Mouse (Mus musculus): ENCODE results near the gene Rnf149.
A peak's percentile ranks its signal among the peaks of the same experiment; 100 is the strongest.
"Not testable (repeated sequence)": the region's sequence is repeated elsewhere in the genome, so short reads cannot be mapped to it uniquely, and the experiment has no call there.

Gene Rnf149

DNA sequence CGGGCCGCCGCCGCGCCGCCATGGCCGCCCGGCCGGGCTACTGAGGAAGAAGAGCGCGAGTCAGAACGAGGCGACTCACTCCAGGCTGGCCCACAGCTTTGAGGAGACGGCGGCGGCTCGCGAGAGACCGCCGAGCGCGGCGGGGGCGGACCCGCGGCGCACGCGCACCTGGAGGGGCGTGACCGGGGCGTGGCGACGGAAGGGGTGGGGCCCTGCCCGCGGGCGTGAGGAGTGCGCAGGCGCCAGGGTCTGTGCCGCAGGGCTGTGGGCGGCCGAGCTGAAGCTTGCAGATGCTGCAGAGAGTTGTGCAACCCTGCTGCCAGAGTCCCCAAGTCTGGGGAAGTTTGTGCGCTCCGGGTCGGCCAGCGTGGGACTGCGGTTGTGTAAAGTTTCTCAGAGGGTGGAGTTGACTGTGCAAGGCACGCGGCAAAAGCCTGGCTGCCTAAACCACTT is at the start of gene Rnf149:
Rnf149 (minus strand) TSS at position 153 of the 453 bp plus-strand sequence.
- peak; percentile 97 for DNase-seq (ENCODE audit: low spot score)

DNA sequence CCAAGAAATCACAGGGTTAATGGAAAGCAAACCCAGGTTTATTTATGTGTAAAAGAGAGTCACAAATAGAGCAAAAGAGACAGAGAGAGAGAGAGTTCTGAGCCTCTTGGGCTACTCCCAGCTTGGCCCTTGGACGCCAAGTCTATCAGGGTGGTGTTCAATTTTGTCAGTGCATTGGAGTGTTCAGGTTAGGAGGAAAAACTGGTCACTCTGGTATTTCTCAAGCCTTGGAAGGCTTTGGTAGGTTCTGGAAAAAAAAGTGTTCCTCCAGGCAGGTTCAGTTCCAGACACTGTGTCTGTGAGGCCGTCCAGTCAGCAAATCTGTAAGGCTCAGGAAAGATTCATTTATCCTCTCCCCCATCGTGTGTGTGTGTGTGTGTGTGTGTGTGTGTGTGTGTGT is 48.3 kb upstream of the Rnf149 start:
- no peak for DNase-seq (ENCODE audit: low spot score)

DNA sequence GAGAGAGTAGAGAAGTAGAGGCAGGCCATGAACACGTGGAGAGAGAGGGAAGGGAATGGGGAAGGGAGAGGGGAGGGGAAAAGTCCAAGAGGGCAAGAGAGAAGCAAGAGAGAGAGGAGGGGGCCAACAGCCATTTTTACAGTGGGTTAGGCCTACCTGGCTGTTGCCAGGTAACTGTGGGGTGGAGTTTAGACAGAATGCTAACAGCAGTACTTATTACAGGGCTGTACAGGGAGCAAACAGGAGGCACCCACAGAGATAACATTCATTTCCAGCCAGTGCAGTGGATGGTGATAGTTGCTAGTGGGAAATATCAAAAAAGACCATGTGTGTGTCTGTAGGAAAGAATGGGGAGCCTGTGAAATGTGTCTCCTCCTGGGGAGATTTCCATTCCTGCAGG is 46.5 kb upstream of the Rnf149 start:
- DNase-seq (ENCODE audit: low spot score), result no peak

DNA sequence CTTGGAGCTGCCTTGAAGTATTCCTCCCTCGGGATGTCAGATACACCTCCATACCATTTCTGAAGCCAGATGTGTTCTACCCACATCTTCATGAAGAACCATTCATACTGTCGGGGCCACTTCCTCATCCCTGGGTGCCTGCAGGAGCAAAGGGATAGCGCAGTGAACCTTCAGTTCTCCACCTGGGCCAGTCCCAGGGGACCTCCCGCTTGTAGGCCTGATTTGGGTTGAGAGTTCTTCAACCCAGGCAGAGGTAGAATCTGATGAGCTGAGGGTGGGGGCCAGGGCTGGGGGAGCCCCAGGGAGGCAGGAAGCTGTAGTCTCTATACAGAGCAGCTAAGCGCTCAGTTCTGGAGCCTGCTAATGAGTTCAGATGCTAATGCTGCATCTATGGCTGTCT is 45.9 kb upstream of the Rnf149 start:
- no peak for DNase-seq (ENCODE audit: low spot score)

DNA sequence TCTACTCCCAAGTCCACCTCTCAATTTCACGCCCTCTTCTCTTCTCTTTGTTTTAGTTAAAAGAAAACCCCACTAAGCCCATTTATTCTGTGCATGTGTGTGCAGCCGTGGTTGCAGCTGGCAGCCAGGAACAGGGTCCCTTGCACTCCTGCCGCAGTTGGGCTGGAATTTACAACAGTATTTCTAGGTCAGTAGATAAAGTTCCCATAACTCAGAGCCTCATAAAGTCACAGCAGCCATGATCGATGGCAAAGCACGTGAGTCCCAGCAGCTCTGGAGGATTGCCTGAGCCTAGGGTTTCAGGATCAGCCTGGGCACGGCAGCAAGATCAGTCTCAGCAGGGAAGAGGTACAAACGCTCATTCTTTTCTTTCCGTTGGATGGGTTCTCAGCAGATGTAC is 41.3 kb upstream of the Rnf149 start:
- no peak for DNase-seq (ENCODE audit: low spot score)

DNA sequence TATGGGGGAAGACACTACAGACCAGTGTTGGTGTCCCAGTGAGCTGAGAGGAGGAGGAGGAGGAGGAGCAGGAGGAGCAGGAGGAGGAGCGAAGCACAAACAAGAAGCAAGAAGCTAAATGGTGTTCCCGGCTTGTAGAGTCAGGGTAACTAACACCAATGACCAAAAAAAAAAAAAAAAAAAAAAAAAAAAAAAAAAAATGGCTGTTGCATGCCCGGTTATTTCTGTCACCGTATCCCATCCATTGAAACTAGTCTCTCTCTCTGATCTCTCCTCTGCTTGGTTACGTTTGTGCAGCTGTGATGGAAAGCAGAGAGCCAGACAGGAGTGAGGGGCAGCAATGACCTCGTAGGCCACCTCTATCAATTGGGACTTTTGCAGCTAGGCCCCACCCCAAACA is 38.3 kb upstream of the Rnf149 start:
- DNase-seq (ENCODE audit: low spot score), result no peak

DNA sequence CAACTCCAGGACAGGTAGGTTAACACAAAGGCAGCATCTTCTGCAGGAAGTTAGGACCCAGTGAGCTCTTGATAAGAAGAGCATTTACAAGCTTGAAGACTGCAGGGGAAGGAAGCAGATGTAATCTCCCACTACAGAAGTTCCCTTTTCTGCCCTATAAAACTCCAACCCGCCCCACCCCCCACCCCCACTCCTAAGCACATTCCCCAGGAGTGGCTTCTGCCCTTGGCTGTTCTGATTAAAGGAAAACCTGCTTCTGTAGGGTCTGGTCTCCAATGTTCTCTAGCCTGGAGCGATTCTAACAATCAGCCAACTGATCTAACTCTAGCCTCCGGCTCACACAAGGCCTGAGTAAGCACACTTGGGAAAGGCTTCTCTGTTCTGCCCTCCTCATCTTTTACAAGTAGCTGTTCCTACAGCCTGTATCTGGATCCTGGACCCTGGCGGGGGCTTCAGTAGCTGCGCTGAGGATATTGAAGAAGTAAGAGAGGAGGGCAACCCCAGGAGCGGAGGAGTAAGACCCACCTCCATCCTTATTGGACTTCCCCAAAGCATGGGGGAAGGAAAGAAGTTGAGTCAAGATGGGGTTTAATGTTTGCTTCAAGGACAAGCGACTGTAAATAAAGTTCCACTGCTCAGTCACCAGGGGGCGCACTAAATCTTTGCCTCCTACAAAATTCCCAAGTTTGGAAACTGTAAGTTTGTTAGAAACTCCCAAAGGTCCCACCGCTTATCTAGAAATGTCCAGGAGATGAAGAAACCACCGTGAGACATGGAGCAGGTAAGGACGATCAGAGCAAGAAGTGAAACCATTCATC is 37.5 kb upstream of the Rnf149 start:
- peak; percentile 42 for DNase-seq (ENCODE audit: low spot score)

DNA sequence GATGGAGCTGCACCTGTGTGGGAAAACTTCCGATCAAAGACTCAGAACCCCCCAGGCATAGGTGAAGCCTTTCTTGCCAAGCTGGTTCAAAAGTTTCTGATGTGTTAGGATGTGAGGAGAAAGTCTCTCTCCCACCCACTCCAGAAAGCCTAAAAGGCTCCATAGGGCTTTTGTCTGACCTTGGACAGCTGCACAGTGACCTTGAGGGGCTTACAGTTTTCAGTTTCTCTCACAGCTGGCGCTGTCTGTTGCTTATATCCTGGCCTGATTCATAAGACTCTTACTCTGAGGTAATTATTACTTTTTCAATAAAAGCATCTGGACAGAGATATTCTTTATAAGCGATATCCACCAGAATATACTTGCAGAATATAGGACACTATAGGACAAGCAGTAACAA is 35.9 kb upstream of the Rnf149 start:
- DNase-seq (ENCODE audit: low spot score), result no peak

DNA sequence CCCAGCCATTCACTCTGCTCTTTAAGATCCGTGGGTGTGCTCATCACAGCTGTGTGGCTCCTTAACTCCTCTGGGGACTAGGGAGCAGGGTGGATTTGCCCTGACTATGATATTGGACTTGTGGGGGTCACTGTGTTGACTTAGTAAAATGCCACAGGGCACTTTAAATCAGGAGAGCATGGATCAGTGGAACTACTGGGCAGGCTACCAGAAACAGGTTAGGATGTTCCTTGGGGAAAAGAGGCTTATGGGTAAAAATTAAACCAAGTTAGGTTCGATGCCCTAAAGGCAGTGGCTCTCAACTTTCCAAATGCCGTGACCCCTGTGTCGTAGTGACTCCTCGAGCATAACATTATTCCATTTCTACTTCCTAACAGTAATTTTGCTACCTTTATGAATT is 35.3 kb upstream of the Rnf149 start:
- no peak for DNase-seq (ENCODE audit: low spot score)

DNA sequence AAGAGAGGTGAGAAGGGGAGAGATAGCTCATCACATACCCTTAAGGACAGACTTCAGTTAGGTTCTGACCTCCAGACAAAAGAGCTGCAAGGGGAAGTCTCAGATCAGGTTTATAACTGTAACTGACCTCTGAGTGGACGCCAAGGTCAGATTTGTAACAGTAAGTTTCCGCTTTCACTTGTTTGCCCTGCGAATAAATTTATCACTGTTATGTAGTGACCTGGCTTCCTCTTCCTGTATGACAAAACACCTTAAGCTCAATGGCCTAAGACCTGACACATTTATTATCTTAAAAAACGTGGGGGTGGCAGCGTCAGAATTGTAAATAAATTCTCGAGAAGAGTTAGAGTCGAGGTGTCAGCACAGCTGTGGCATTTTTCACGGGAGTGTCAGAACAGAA is 31.3 kb upstream of the Rnf149 start:
- no peak for DNase-seq (ENCODE audit: low spot score)

DNA sequence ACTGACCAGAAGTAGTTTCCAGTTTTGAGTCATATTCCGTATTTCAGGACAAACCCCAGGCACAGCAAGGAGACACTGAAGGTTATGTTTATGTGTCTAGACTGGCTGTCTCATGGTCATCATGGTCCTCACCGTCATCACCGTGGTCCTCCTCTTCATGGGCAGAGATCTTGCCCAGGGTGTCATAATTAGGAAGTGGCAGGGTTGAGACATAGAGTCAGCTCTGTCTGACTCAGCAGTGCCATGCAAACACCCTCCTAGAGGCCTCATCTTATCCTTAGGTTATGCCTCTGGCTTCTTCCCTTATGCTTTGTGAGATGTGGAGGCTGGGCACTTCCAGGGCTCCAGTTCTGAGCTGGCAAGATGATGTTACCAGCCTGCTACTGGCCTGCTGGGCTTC is 25.3 kb upstream of the Rnf149 start:
- DNase-seq (ENCODE audit: low spot score), result no peak

DNA sequence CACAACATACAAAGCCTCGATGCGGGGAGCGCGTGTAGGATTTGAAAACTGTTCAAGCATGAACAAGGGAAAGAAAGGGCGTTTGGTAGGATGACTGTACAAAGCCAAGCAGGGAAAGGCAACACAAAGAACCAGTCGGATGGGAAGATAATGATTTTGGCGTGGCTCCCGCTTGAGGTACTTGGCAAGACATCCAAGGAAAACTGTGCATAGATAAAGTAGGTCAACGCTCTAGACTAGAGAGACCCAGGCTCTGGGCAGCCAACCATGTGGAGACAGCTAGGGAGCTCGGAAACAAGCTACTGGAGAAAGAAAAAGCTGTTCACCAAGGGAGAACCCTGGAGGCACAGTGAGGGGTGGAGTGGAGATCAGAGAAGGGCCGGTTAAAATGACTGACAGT is 21.5 kb upstream of the Rnf149 start:
- DNase-seq (ENCODE audit: low spot score), result no peak

DNA sequence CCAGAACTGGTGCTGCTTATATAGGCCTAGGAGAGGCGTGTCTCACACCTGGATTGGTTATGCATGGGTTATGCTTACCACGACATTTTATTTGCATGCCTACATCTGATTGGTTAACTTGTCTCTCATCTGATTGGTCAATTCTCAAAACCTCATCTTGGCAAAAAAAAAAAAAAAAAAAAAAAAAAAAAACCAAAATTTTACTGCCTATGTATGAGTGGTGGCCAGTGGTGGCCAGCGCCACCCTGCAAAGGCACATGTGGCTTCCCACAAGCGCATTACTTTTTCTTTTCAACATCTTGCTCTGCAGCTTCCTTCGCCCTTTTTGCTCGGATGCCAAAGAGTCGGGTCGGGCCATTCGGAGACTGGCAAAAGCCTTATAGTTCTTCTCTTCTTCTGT is 19.9 kb upstream of the Rnf149 start:
- DNase-seq (ENCODE audit: low spot score), result not testable (repeated sequence)

DNA sequence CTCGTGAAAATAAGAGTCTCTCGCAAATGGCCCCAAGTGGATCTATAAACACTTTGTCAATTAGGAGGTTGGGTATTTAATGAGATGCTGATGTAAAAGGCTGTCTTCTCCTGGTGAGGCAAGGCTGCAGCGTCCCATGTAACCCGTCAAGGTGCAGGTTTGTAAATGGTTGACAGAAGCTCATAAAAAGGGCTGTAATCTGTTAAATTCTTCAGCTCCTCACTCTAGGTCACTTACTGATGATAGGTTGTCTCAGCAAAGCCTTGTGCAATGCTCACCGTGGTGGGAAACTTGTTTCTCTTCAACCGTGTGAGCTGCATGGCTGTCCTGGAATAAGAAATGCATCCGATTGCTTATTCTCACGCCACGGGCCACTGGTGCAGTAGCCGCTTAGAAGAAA is 16.6 kb upstream of the Rnf149 start:
- no peak for DNase-seq (ENCODE audit: low spot score)

DNA sequence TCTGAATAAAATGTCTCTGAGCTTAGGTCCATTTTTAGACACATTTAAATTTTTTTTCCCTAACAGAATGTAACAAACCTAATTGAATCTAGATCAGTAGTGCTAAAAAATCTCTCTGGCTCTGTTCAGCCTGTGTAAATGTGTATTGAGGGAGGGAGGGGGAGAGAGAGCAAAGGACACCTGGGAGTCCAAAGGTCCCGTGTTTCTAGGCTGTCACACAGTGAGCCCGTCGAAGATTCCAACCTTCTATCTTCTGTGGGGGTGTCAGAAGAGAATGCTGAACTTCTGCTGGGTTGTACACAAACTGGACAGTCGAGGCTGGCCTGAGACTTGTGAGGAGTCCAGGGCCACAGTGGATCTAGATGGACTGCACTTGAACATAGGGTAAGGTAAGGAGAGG is 14.9 kb upstream of the Rnf149 start:
- DNase-seq (ENCODE audit: low spot score), result no peak

DNA sequence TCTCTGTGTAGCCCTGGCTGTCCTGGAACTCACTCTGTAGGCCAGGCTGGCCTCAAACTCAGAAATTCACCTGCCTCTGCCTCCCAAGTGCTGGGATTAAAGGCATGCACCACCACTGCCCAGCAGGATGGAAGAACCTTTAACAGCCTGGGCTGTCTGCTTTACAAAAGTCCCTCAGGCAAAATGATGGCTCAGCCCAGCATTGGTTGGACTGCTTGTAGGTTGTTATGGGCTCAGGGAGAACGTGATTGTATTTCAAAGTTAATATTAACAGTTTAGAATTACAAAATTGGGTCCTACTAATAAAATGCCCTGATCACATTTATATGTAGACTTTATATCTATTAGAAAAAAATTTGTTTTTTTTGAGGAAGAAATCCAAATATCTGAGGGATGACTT is 14.4 kb upstream of the Rnf149 start:
- not testable (repeated sequence) for DNase-seq (ENCODE audit: low spot score)

DNA sequence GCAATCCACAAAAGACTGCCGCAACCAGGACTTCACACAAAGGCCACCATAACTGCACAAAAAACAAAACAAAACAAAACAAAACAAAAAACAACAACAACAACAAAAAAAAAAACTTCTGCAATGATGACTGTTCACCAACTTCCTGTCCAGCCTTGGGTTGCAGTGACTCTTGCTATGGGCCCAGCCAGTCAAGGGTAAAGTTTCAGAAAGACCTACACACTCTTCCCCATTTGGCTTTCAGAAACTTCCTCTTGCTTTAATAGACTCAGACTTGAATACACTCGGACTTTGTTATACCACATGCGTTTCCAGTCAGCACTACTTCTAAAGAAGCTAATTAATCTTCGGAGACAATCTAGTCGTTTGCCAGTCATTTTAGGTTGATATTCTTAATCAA is 13.0 kb upstream of the Rnf149 start:
- DNase-seq (ENCODE audit: low spot score), result no peak

DNA sequence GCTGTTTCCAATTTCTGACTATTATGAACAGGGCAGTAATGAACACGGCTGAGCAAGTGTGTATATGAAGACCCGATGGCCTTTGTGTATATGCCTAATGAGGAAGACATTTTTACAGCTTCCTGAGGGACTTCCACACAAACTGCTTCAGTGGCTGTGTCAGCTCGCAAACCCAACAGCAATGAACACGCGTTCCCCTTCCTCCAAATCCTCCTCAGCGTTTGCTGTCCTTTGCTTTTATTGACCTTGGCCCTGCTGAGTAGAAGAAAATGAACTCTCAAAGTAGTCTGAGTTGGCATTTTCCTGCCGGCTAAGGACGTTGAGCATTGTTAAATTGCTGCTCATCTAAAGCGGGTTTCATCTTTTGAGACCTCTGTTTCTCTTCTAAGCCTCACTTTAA is 8.2 kb upstream of the Rnf149 start:
- DNase-seq (ENCODE audit: low spot score), result no peak

DNA sequence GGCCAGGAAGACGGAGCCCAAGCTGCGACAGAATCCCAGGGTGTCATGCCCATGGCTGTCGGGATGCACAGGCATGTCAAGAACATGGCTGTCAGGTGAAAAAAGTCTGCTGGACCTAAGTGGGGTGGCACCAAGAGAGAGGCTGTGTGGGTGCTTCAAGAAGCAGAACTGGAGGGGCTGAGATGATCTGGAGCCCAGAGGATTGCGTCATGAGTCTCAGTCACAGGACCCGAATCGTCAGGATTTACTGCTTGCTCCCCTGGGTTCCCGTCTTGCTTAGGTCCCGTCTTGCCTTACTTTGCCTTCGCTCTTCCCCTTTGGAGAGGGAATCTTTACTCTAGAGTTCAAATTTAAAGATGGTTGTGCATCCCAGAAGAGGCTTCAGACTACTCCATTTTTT is 6.0 kb upstream of the Rnf149 start:
- DNase-seq (ENCODE audit: low spot score), result no peak

DNA sequence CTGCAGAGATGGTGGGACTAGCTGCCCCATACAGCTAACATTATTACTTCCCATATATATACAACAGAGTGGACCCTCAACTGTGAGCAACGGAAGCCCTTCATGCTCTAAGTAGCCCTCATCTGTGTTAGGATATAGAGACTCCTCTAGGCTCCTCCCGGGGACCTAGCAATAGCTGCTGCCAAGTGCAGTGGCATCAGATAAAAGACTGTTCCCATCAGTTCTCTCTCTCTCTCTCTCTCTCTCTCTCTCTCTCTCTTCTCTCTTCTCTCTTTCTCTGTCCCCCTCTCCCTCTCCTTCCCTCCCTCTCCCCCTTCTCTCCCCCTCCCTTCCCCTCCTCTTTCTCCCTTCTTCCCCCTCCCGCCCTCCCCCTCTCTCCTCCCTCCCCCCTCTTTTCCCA is 4.0 kb upstream of the Rnf149 start:
- DNase-seq (ENCODE audit: low spot score), result no peak

DNA sequence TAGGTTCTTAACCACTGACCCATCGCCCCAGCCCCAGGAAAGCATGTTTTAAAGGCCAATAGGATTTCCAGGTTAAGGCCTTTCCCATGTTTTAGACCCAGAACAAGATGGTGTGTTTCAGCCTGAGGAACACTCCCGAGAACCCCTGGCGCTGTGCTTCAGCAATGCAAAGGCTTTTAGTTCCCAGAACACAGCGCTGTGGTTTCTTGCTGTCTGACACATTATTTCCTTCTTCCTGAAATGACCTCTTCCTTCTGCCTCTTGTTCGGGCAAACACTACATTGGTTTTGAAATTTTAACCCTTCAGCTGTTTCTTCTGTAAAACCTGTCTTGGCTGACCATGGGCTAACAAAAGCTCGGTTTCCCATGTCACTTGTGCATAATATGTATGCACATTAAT is 1.9 kb upstream of the Rnf149 start:
- DNase-seq (ENCODE audit: low spot score), result no peak

DNA sequence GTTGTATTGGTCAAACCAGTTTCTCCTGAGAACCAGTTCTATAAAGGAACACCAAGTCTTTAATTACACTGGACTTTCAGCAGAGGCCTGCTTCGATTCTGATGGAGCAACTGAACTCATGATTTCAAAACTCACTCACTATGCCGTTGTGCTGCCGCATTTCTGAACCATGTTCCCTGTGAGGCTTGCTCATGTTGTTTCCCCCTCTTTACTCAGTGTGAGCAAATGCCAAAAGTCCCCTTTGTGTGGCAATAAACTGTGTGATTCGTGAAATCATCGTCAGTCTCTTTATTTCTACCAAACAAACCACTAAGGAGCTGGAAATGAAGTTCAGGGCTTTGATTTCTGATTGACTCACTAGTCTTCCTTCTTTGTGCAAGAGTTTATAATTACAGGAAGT is 1.2 kb upstream of the Rnf149 start:
- no peak for DNase-seq (ENCODE audit: low spot score)

DNA sequence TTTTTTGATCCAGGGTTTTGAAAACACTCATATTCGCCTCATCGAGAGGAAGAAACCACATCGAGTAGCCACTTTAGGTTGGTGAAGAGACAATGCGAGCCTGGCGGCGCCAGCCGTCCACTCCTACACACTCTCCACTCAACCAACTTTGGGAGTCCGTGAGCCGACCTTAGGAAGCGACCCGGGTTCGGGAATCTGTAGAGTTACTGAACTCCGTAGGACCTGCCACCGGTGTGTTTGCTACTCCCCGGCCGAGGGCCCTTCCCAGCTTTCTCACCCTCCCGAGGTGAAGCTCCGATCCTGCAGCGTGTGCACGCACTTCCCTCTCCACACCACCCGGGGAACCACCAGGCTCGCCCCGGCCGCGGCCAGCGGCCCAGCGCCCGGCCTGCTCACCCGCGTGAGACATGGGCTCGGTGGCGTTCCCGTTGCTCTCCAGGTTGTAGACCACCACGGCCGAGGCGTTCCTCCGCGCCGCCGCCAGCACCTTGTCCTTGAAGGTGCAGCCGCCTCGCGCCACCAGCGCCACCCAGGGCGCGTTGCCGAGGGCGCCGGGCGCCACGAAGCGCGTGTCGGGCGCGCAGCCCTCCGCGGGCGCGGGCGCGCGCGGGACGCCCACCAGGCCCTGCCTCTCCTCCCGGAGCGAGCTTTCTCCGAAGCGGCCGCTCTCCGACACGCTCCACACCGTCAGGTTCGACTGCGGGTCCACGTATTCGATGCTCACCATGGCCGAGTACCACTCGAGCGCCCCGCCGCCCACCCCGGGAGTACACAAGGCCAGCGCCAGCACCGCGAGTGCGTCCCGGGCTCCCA is 568 bp downstream of the Rnf149 start:
- peak; percentile 75 for DNase-seq (ENCODE audit: low spot score)

Measured in T-cell, adult 2 months (primary cell).